Mouse (Mus musculus) liver (tissue): ENCODE measurements around the gene Pold4.

Source experiments
- DNase-seq: peaks from one replicate; pipeline ENCODE4 v3.0.0-alpha.2; 2020; ENCODE audit warnings: mixed read lengths

Gene Pold4

GRCm38 (mm10) chr19:4204889-4205288, 26.8 kb upstream of the Pold4 start:
- DNase-seq: no peak

GRCm38 (mm10) chr19:4206971-4207370, 24.7 kb upstream of the Pold4 start:
- peak; percentile 66 for DNase-seq

GRCm38 (mm10) chr19:4208563-4208962, 23.1 kb upstream of the Pold4 start:
- no peak for DNase-seq

GRCm38 (mm10) chr19:4211891-4212588, 19.7 kb upstream of the Pold4 start:
- DNase-seq: no peak

- no peak for DNase-seq
Observed at GRCm38 (mm10) chr19:4213524-4213974, 18.1 kb upstream of the Pold4 start.

- DNase-seq: peak; percentile 38
Observed at GRCm38 (mm10) chr19:4214071-4214770, 17.5 kb upstream of the Pold4 start, which contains the start of the genes Clcf1 and AC109138.7. TSS of gene Clcf1 (plus strand) at chr19:4214238. TSS of gene AC109138.7 (plus strand) at chr19:4214357.

- DNase-seq: peak; percentile 33
Observed at GRCm38 (mm10) chr19:4214771-4215450, 16.8 kb upstream of the Pold4 start.

- DNase-seq: no peak
Observed at GRCm38 (mm10) chr19:4215451-4215840, 16.3 kb upstream of the Pold4 start.

GRCm38 (mm10) chr19:4216041-4216685, 15.5 kb upstream of the Pold4 start:
- no peak for DNase-seq

GRCm38 (mm10) chr19:4217140-4217539, 14.6 kb upstream of the Pold4 start:
- DNase-seq: no peak

- DNase-seq: no peak
Observed at GRCm38 (mm10) chr19:4217855-4218254, 13.8 kb upstream of the Pold4 start.

- no peak for DNase-seq
Observed at GRCm38 (mm10) chr19:4218293-4218692, 13.4 kb upstream of the Pold4 start.

GRCm38 (mm10) chr19:4218784-4219183, 12.9 kb upstream of the Pold4 start:
- DNase-seq: no peak

- no peak for DNase-seq
Observed at GRCm38 (mm10) chr19:4219943-4220342, 11.8 kb upstream of the Pold4 start.

- DNase-seq: no peak
Observed at GRCm38 (mm10) chr19:4220416-4220815, 11.3 kb upstream of the Pold4 start.

- peak; percentile 30 for DNase-seq
Observed at GRCm38 (mm10) chr19:4220957-4221743, 10.5 kb upstream of the Pold4 start.

- no peak for DNase-seq
Observed at GRCm38 (mm10) chr19:4222165-4222564, 9.5 kb upstream of the Pold4 start.

GRCm38 (mm10) chr19:4226779-4227178, 4.9 kb upstream of the Pold4 start:
- DNase-seq: no peak

GRCm38 (mm10) chr19:4227446-4227845, 4.3 kb upstream of the Pold4 start:
- DNase-seq: no peak

GRCm38 (mm10) chr19:4227894-4228678, 3.6 kb upstream of the Pold4 start:
- peak; percentile 67 for DNase-seq

GRCm38 (mm10) chr19:4228891-4229290, 2.8 kb upstream of the Pold4 start:
- no peak for DNase-seq
